Mouse (Mus musculus): ENCODE measurements around the gene Aif1.

GRCm38 (mm10) chr17:35201787-35202186, 25.9 kb upstream of the Aif1 start, which contains the start of gene Tnf:
- no peak for TF ChIP-seq CTCF (IDR thresholded peaks at IDR 0.05; ENCODE audit: low read depth)
- no peak for TF ChIP-seq EP300 (IDR thresholded peaks at IDR 0.05; ENCODE audit: low read depth)
